9 mouse cellular contexts compared by ENCODE assay signal in genomic region chr16:21208001-21208565, GRCm38 (mm10). TPM values are rescaled to one million over a fixed set of nuclear protein-coding genes. Genes with fewer than 3 reads are reported as not detected.
DNase-seq lines count a peak whose midpoint lies in the region; ATAC-seq lines count a peak whose summit lies in the region.
"Had no signal": no experiment of that assay in that cellular context is flagged by ENCODE, and none has a peak within 500 bp of the region (broad histone marks: within the 10 kb centered on the region; RNA-seq: fewer than 3 reads in every experiment).

No protein-coding gene starts in this region.

- H3K27ac ChIP-seq in midbrain, embryonic 10.5 days (replicated peaks): peak overlapping the region; percentile 18; the same call in 1 of the 2 replicates
- H3K27ac ChIP-seq in midbrain, embryonic 11.5 days (ENCODE audit: low read depth, low read length): no peak overlapping the region
- no peak overlapping the region for H3K27ac ChIP-seq in hindbrain, embryonic 14.5 days
- peak overlapping the region; percentile 96 for H3K27ac ChIP-seq in lung, embryonic 15.5 days
- H3K27ac ChIP-seq in stomach, embryonic 16.5 days (ENCODE audit: low read length): peak overlapping the region; percentile 98

- no peak for ATAC-seq in midbrain, embryonic 11.5 days (ENCODE audit: low FRiP score)
- no peak for ATAC-seq in hindbrain, embryonic 14.5 days (ENCODE audit: low FRiP score)
- ATAC-seq in lung, embryonic 15.5 days (ENCODE audit: borderline replicate concordance, extremely low read depth, low FRiP score, low TSS enrichment): no peak
- no peak for ATAC-seq in stomach, embryonic 16.5 days (ENCODE audit: insufficient read depth, low FRiP score)

- peak overlapping the region; percentile 82; the same call in 1 of the 2 replicates for H3K4me3 ChIP-seq in midbrain, embryonic 10.5 days
- H3K4me3 ChIP-seq in midbrain, embryonic 11.5 days (ENCODE audit: low read depth, low read length): no peak overlapping the region
- no peak overlapping the region for H3K4me3 ChIP-seq in hindbrain, embryonic 14.5 days (replicated peaks; ENCODE audit: low read length)
- peak overlapping the region; percentile 94 for H3K4me3 ChIP-seq in lung, embryonic 15.5 days
- peak overlapping the region; percentile 93 for H3K4me3 ChIP-seq in stomach, embryonic 16.5 days (replicated peaks; ENCODE audit: low read length)

- H3K36me3 ChIP-seq in midbrain, embryonic 10.5 days: 0 out of 2 replicates have a peak, but pooled peaks cover 4% of the 10 kb centered on the region
- no peaks in the 10 kb centered on the region for H3K36me3 ChIP-seq in midbrain, embryonic 11.5 days (ENCODE audit: control insufficient read depth, insufficient read depth, low read length)
- H3K36me3 ChIP-seq in hindbrain, embryonic 14.5 days (replicated peaks; ENCODE audit: control insufficient read depth, insufficient read depth): no peaks in the 10 kb centered on the region
- H3K36me3 ChIP-seq in lung, embryonic 15.5 days: peaks cover 4% of the 10 kb centered on the region; the same call in 1 of the 2 replicates
- H3K36me3 ChIP-seq in stomach, embryonic 16.5 days (ENCODE audit: control insufficient read depth, insufficient read depth, low read length): no peaks in the 10 kb centered on the region

- no peak overlapping the region for H3K4me2 ChIP-seq in midbrain, embryonic 11.5 days
- H3K4me2 ChIP-seq in hindbrain, embryonic 14.5 days (replicated peaks): peak overlapping the region; percentile 68
- peak overlapping the region; percentile 70 for H3K4me2 ChIP-seq in lung, embryonic 15.5 days
- peak overlapping the region; percentile 86 for H3K4me2 ChIP-seq in stomach, embryonic 16.5 days (ENCODE audit: low read depth, low read length)

- H3K27me3 ChIP-seq in midbrain, embryonic 10.5 days (ENCODE audit: low read depth, poor library complexity, severe bottlenecking): peaks cover 32% of the 10 kb centered on the region
- H3K27me3 ChIP-seq in midbrain, embryonic 11.5 days (ENCODE audit: control insufficient read depth, insufficient read depth, low read length): no peaks in the 10 kb centered on the region
- H3K27me3 ChIP-seq in hindbrain, embryonic 14.5 days (ENCODE audit: control insufficient read depth, insufficient read depth, low read length): no peaks in the 10 kb centered on the region
- H3K27me3 ChIP-seq in lung, embryonic 15.5 days: no peaks in the 10 kb centered on the region
- H3K27me3 ChIP-seq in stomach, embryonic 16.5 days (ENCODE audit: control insufficient read depth, insufficient read depth, low read length): no peaks in the 10 kb centered on the region

- no peaks in the 10 kb centered on the region for H3K9me3 ChIP-seq in midbrain, embryonic 10.5 days (replicated peaks)
- no peaks in the 10 kb centered on the region for H3K9me3 ChIP-seq in midbrain, embryonic 11.5 days (ENCODE audit: control insufficient read depth, low read length)
- no peaks in the 10 kb centered on the region for H3K9me3 ChIP-seq in hindbrain, embryonic 14.5 days (ENCODE audit: control insufficient read depth, low read length)
- H3K9me3 ChIP-seq in lung, embryonic 15.5 days: no peaks in the 10 kb centered on the region
- no peaks in the 10 kb centered on the region for H3K9me3 ChIP-seq in stomach, embryonic 16.5 days (replicated peaks; ENCODE audit: control insufficient read depth, low read length)

- peaks cover 76% of the 10 kb centered on the region for H3K4me1 ChIP-seq in midbrain, embryonic 10.5 days
- H3K4me1 ChIP-seq in midbrain, embryonic 11.5 days (ENCODE audit: control insufficient read depth, insufficient read depth, low read length): peaks cover 52% of the 10 kb centered on the region
- H3K4me1 ChIP-seq in hindbrain, embryonic 14.5 days (replicated peaks; ENCODE audit: control insufficient read depth, insufficient read depth, low read length): peaks cover 44% of the 10 kb centered on the region
- peaks cover 67% of the 10 kb centered on the region for H3K4me1 ChIP-seq in lung, embryonic 15.5 days
- peaks cover 63% of the 10 kb centered on the region for H3K4me1 ChIP-seq in stomach, embryonic 16.5 days (ENCODE audit: control insufficient read depth, insufficient read depth, low read length)

- H3K9ac ChIP-seq in midbrain, embryonic 11.5 days (ENCODE audit: low read length): no peak overlapping the region
- H3K9ac ChIP-seq in hindbrain, embryonic 14.5 days: 0 out of 2 replicates have a peak overlapping the region, but pooled peaks have one; percentile 2
- no peak overlapping the region for H3K9ac ChIP-seq in lung, embryonic 15.5 days
- peak overlapping the region; percentile 99 for H3K9ac ChIP-seq in stomach, embryonic 16.5 days (ENCODE audit: low read length)

- 77% methylated on average over 4 of the region's 4 CpGs for WGBS in midbrain, embryonic 10.5 days
- WGBS in midbrain, embryonic 11.5 days: 84% methylated on average over 4 of the region's 4 CpGs
- WGBS in hindbrain, embryonic 14.5 days: 67% methylated on average over 4 of the region's 4 CpGs
- 48% methylated on average over 4 of the region's 4 CpGs for whole genome bisulfite sequencing in lung, embryonic 15.5 days
- 53% methylated on average over 4 of the region's 4 CpGs for WGBS in stomach, embryonic 16.5 days

- DNase-seq in midbrain, embryonic 10.5 days (ENCODE audit: low spot score): no peak
- DNase-seq in midbrain, embryonic 11.5 days (ENCODE audit: low spot score, missing footprints): no peak
- DNase-seq in hindbrain, embryonic 14.5 days (ENCODE audit: low spot score): no peak
- DNase-seq in adrenal gland, postnatal 4 days (ENCODE audit: low spot score in 2 of 2): no peak
- DNase-seq in spleen, adult 12 weeks (ENCODE audit: low spot score): no peak
- DNase-seq: cerebellum, adult 11 months had no signal

RNA-seq across cellular contexts. Expression of gene Ephb3, which starts 3.5 kb away (rescaled TPM):
- polyA plus RNA-seq in midbrain, embryonic 10.5 days (2016; fragmentation: Nextera tagmentation; extraction: Ambion mirVana): 14.6 and 15.7 TPM in 2 replicates
- 7.7 and 9.8 TPM in 2 replicates for polyA plus RNA-seq in midbrain, embryonic 11.5 days (2014; fragmentation: Nextera tagmentation; extraction: Ambion mirVana)
- polyA plus RNA-seq in hindbrain, embryonic 14.5 days (2014; fragmentation: Nextera tagmentation; extraction: Ambion mirVana): 11.8 and 11.9 TPM in 2 replicates
- 28.4 and 29.8 TPM in 2 replicates for polyA plus RNA-seq in lung, embryonic 15.5 days (2015; fragmentation: Nextera tagmentation; extraction: Ambion mirVana)
- 20.6 and 22.1 TPM in 2 replicates for polyA plus RNA-seq in stomach, embryonic 16.5 days (2015; fragmentation: Nextera tagmentation; extraction: Ambion mirVana)
- 10 to 100 TPM in 1 of 2 experiments, 1 to 10 TPM in 1; 7.0 to 12.9 TPM for total RNA-seq in adrenal gland, postnatal 4 days (2021)

RNA-seq across cellular contexts. Expression of gene Teddm3, which starts 54.3 kb away (rescaled TPM):
- not detected in 2 replicates for polyA plus RNA-seq in midbrain, embryonic 10.5 days (2016; fragmentation: Nextera tagmentation; extraction: Ambion mirVana)
- polyA plus RNA-seq in midbrain, embryonic 11.5 days (2014; fragmentation: Nextera tagmentation; extraction: Ambion mirVana): not detected in 2 replicates
- polyA plus RNA-seq in hindbrain, embryonic 14.5 days (2014; fragmentation: Nextera tagmentation; extraction: Ambion mirVana): 0.21 and 0.60 TPM in 2 replicates
- polyA plus RNA-seq in lung, embryonic 15.5 days (2015; fragmentation: Nextera tagmentation; extraction: Ambion mirVana): not detected in 2 replicates
- 14.0 and 32.4 TPM in 2 replicates for polyA plus RNA-seq in stomach, embryonic 16.5 days (2015; fragmentation: Nextera tagmentation; extraction: Ambion mirVana)
- not detected for total RNA-seq in adrenal gland, postnatal 4 days (2021)
- polyA plus RNA-seq: gonadal fat pad, adult 2 months had no signal

Comparison
In these comparisons a context has a peak if more than half of its experiments do, and no peak if none do; other contexts are left out.
1. H3K27ac ChIP-seq: peak in midbrain, embryonic 10.5 days (single experiment), lung, embryonic 15.5 days (single experiment) and stomach, embryonic 16.5 days (single experiment); none in midbrain, embryonic 11.5 days (single experiment) and hindbrain, embryonic 14.5 days (single experiment).
2. H3K4me3 ChIP-seq: peak in midbrain, embryonic 10.5 days (single experiment), lung, embryonic 15.5 days (single experiment) and stomach, embryonic 16.5 days (single experiment); none in midbrain, embryonic 11.5 days (single experiment) and hindbrain, embryonic 14.5 days (single experiment).
3. H3K9ac ChIP-seq: peak in hindbrain, embryonic 14.5 days (single experiment) and stomach, embryonic 16.5 days (single experiment); none in midbrain, embryonic 11.5 days (single experiment) and lung, embryonic 15.5 days (single experiment).